Mouse (Mus musculus): ENCODE measurements at regions not wholly inside any gene's neighbourhood (a gene's known extent, or its start where the extent isn't known, plus 50 kb on each side); places are given as distances from the start of the nearest gene placed in this dataset.

- no peak overlapping the region for H3K4me3 ChIP-seq (replicated peaks)
- H3K9me3 ChIP-seq: no peaks in the 10 kb centered on the region
- H3K36me3 ChIP-seq (replicated peaks): no peaks in the 10 kb centered on the region
- 69% methylated on average over 4 of the region's 4 CpGs for WGBS
- no peak for ATAC-seq (ENCODE audit: low FRiP score)
- H3K27ac ChIP-seq: no peak overlapping the region
- H3K4me2 ChIP-seq: no peak overlapping the region
- 0 out of 2 replicates have a peak, but pooled peaks cover 8% of the 10 kb centered on the region for H3K4me1 ChIP-seq
- H3K9ac ChIP-seq: no peak overlapping the region
- no peaks in the 10 kb centered on the region for H3K27me3 ChIP-seq
Measured at GRCm38 (mm10) chr1:193517968-193518367, 147.9 kb upstream of the Camk1g start.

GRCm38 (mm10) chr1:193517293-193517692 lies 147.2 kb upstream of the Camk1g start:
- WGBS: 68% methylated on average over 2 of the region's 2 CpGs
- ATAC-seq (ENCODE audit: low FRiP score): no peak
- H3K9ac ChIP-seq: no peak overlapping the region

GRCm38 (mm10) chr1:193516395-193516794 lies 146.3 kb upstream of the Camk1g start:
- Histone ChIP-seq H3K27ac (no peak overlapping the region), H3K36me3 (replicated peaks) (no peaks in the 10 kb centered on the region), H3K9ac (no peak overlapping the region), H3K9me3 (no peaks in the 10 kb centered on the region), H3K4me2 (no peak overlapping the region), H3K4me1 (0 out of 2 replicates have a peak, but pooled peaks cover 8% of the 10 kb centered on the region), H3K27me3 (no peaks in the 10 kb centered on the region), H3K4me3 (replicated peaks) (no peak overlapping the region)
- WGBS: 78% methylated on average over 3 of the region's 3 CpGs
- no peak for ATAC-seq (ENCODE audit: low FRiP score)

More at GRCm38 (mm10) chr1:193517293-193517692, 147.2 kb upstream of the Camk1g start:
- no peak overlapping the region for H3K4me3 ChIP-seq (replicated peaks)
- H3K36me3 ChIP-seq (replicated peaks): no peaks in the 10 kb centered on the region
- H3K27ac ChIP-seq: no peak overlapping the region
- 0 out of 2 replicates have a peak, but pooled peaks cover 8% of the 10 kb centered on the region for H3K4me1 ChIP-seq
- H3K9me3 ChIP-seq: no peaks in the 10 kb centered on the region
- no peaks in the 10 kb centered on the region for H3K27me3 ChIP-seq
- H3K4me2 ChIP-seq: no peak overlapping the region

GRCm38 (mm10) chr1:193513929-193514710 lies 144.0 kb upstream of the Camk1g start:
- no peaks in the 10 kb centered on the region for H3K27me3 ChIP-seq
- H3K36me3 ChIP-seq (replicated peaks): no peaks in the 10 kb centered on the region
- H3K4me3 ChIP-seq (replicated peaks): no peak overlapping the region
- H3K9ac ChIP-seq: no peak overlapping the region
- ATAC-seq (ENCODE audit: low FRiP score): no peak
- peaks cover 14% of the 10 kb centered on the region; the same call in 1 of the 2 replicates for H3K4me1 ChIP-seq
- H3K4me2 ChIP-seq: no peak overlapping the region
- WGBS: 47% methylated on average over 9 of the region's 9 CpGs
- no peak overlapping the region for H3K27ac ChIP-seq
- no peaks in the 10 kb centered on the region for H3K9me3 ChIP-seq

GRCm38 (mm10) chr1:193510066-193510793 lies 140.1 kb upstream of the Camk1g start:
- no peak for ATAC-seq (ENCODE audit: low FRiP score)
- H3K36me3 ChIP-seq (replicated peaks): no peaks in the 10 kb centered on the region
- H3K4me1 ChIP-seq: peaks cover 14% of the 10 kb centered on the region; the same call in 1 of the 2 replicates
- no peak overlapping the region for H3K4me3 ChIP-seq (replicated peaks)
- H3K27ac ChIP-seq: no peak overlapping the region
- 0 out of 2 replicates have a peak, but pooled peaks cover 12% of the 10 kb centered on the region for H3K27me3 ChIP-seq
- 29% methylated on average over 8 of the region's 8 CpGs for WGBS
- no peak overlapping the region for H3K9ac ChIP-seq
- no peak overlapping the region for H3K4me2 ChIP-seq
- no peaks in the 10 kb centered on the region for H3K9me3 ChIP-seq

GRCm38 (mm10) chr1:193508271-193508670 lies 138.2 kb upstream of the Camk1g start:
- Histone ChIP-seq H3K9me3 (no peaks in the 10 kb centered on the region), H3K4me1 (peaks cover 7% of the 10 kb centered on the region; the same call in 1 of the 2 replicates), H3K4me2 (no peak overlapping the region), H3K27ac (no peak overlapping the region), H3K27me3 (peaks cover 17% of the 10 kb centered on the region; the same call in 1 of the 2 replicates), H3K4me3 (replicated peaks) (no peak overlapping the region), H3K36me3 (replicated peaks) (no peaks in the 10 kb centered on the region), H3K9ac (no peak overlapping the region)
- ATAC-seq (ENCODE audit: low FRiP score): no peak

GRCm38 (mm10) chr1:193506991-193507390 lies 136.9 kb upstream of the Camk1g start:
- WGBS: 77% methylated on average over 3 of the region's 3 CpGs
- H3K4me2 ChIP-seq: no peak overlapping the region
- no peak overlapping the region for H3K9ac ChIP-seq
- H3K36me3 ChIP-seq (replicated peaks): no peaks in the 10 kb centered on the region
- peaks cover 20% of the 10 kb centered on the region; the same call in 1 of the 2 replicates for H3K27me3 ChIP-seq
- H3K27ac ChIP-seq: no peak overlapping the region
- no peak overlapping the region for H3K4me3 ChIP-seq (replicated peaks)
- peaks cover 6% of the 10 kb centered on the region; the same call in 1 of the 2 replicates for H3K4me1 ChIP-seq
- no peak for ATAC-seq (ENCODE audit: low FRiP score)
- no peaks in the 10 kb centered on the region for H3K9me3 ChIP-seq

GRCm38 (mm10) chr1:193505381-193505780 lies 135.3 kb upstream of the Camk1g start:
- H3K9ac ChIP-seq: no peak overlapping the region
- H3K27ac ChIP-seq: no peak overlapping the region
- 42% methylated on average over 3 of the region's 3 CpGs for WGBS
- H3K36me3 ChIP-seq (replicated peaks): no peaks in the 10 kb centered on the region
- peaks cover 20% of the 10 kb centered on the region; the same call in 1 of the 2 replicates for H3K27me3 ChIP-seq
- no peak for ATAC-seq (ENCODE audit: low FRiP score)
- peaks cover 7% of the 10 kb centered on the region for H3K4me1 ChIP-seq
- no peak overlapping the region for H3K4me2 ChIP-seq
- H3K4me3 ChIP-seq (replicated peaks): no peak overlapping the region
- H3K9me3 ChIP-seq: no peaks in the 10 kb centered on the region

- H3K4me1 ChIP-seq: peaks cover 6% of the 10 kb centered on the region
- WGBS: 51% methylated on average over 3 of the region's 3 CpGs
- no peak for ATAC-seq (ENCODE audit: low FRiP score)
Measured at GRCm38 (mm10) chr1:193504611-193505010, 134.5 kb upstream of the Camk1g start.

GRCm38 (mm10) chr1:193503624-193504325 lies 133.7 kb upstream of the Camk1g start:
- no peak overlapping the region for H3K9ac ChIP-seq
- no peak overlapping the region for H3K4me2 ChIP-seq
- H3K36me3 ChIP-seq (replicated peaks): no peaks in the 10 kb centered on the region
- H3K4me1 ChIP-seq: peaks cover 6% of the 10 kb centered on the region
- H3K27me3 ChIP-seq: peaks cover 20% of the 10 kb centered on the region; the same call in 1 of the 2 replicates
- H3K4me3 ChIP-seq (replicated peaks): no peak overlapping the region
- peak; percentile 75 for ATAC-seq (ENCODE audit: low FRiP score)
- 33% methylated on average over 3 of the region's 3 CpGs for WGBS
- H3K9me3 ChIP-seq: no peaks in the 10 kb centered on the region
- H3K27ac ChIP-seq: no peak overlapping the region

More at GRCm38 (mm10) chr1:193504611-193505010, 134.5 kb upstream of the Camk1g start:
- Histone ChIP-seq H3K4me3 (replicated peaks) (no peak overlapping the region), H3K36me3 (replicated peaks) (no peaks in the 10 kb centered on the region), H3K27me3 (peaks cover 20% of the 10 kb centered on the region; the same call in 1 of the 2 replicates), H3K9ac (no peak overlapping the region), H3K27ac (no peak overlapping the region), H3K9me3 (no peaks in the 10 kb centered on the region), H3K4me2 (no peak overlapping the region)

GRCm38 (mm10) chr1:193496265-193497183 lies 126.4 kb upstream of the Camk1g start:
- H3K4me2 ChIP-seq: no peak overlapping the region
- peak; percentile 41; the same call in 1 of the 2 replicates for ATAC-seq (ENCODE audit: low FRiP score)
- H3K9ac ChIP-seq: no peak overlapping the region
- no peaks in the 10 kb centered on the region for H3K27me3 ChIP-seq
- 37% methylated on average over 9 of the region's 9 CpGs for WGBS
- H3K4me3 ChIP-seq (replicated peaks): no peak overlapping the region
- H3K36me3 ChIP-seq (replicated peaks): no peaks in the 10 kb centered on the region
- H3K27ac ChIP-seq: no peak overlapping the region
- H3K4me1 ChIP-seq: peaks cover 19% of the 10 kb centered on the region
- no peaks in the 10 kb centered on the region for H3K9me3 ChIP-seq

Measured in forebrain, embryonic 12.5 days (tissue).